Mouse (Mus musculus) forebrain, embryonic 14.5 days (tissue): ENCODE results near the gene Gm15319. TPM values are rescaled to one million over a fixed set of nuclear protein-coding genes. Genes with fewer than 3 reads are reported as not detected.
"Not testable (repeated sequence)": the region's sequence is repeated elsewhere in the genome, so short reads cannot be mapped to it uniquely, and the experiment has no call there.

ENCODE experiments used
- ATAC-seq: fragments of 200-750 bp; cut with Nextera tagmentation; 2 replicates; pipeline ENCODE4 v1.8.0; 2017; ENCODE audit warnings: mild to moderate bottlenecking, moderate library complexity
- DNase-seq: peaks from one replicate; pipeline ENCODE4 v3.0.0-alpha.2; 2015; ENCODE audit warnings: low spot score
- H3K27ac ChIP-seq: fragments of 300-500 bp; sonication (generic); 2 replicates; pipeline ENCODE4 v1.5.1; 2014; ENCODE audit warnings: low read depth, mild to moderate bottlenecking, control low read depth, low read length, moderate library complexity
- H3K27me3 ChIP-seq: fragments of 300-500 bp; sonication (generic); replicated peaks from 2 replicates; pipeline ENCODE4 v1.6.1; 2014; ENCODE audit warnings: low read length, control low read depth, mixed read lengths; ENCODE audit not compliant: control insufficient read depth, insufficient read depth
- H3K36me3 ChIP-seq: fragments of 300-500 bp; sonication (generic); 2 replicates; pipeline ENCODE4 v1.6.1; 2014; ENCODE audit warnings: low read length, control low read depth; ENCODE audit not compliant: control insufficient read depth, insufficient read depth
- H3K4me1 ChIP-seq: fragments of 300-500 bp; sonication (generic); 2 replicates; pipeline ENCODE4 v1.6.1; 2014; ENCODE audit warnings: antibody characterized with exemption, low read length, control low read depth; ENCODE audit not compliant: control insufficient read depth, insufficient read depth
- H3K4me2 ChIP-seq: fragments of 300-500 bp; sonication (generic); 2 replicates; pipeline ENCODE4 v1.6.1; 2014; ENCODE audit warnings: mild to moderate bottlenecking, control low read depth, low read length
- H3K4me3 ChIP-seq: fragments of 300-500 bp; sonication (generic); 2 replicates; pipeline ENCODE4 v1.5.1; 2014; ENCODE audit warnings: low read depth, low read length, control low read depth
- H3K9ac ChIP-seq: fragments of 300-500 bp; sonication (generic); 2 replicates; pipeline ENCODE4 v1.6.1; 2014; ENCODE audit warnings: mild to moderate bottlenecking, low read length, control low read depth, moderate library complexity
- H3K9me3 ChIP-seq: fragments of 300-500 bp; sonication (generic); replicated peaks from 2 replicates; pipeline ENCODE4 v1.6.1; 2016; ENCODE audit warnings: low read length, control low read depth, mixed read lengths; ENCODE audit not compliant: control insufficient read depth
- WGBS: fragments of 180-500 bp; shearing (Covaris S2); extraction: QIAGEN DNeasy Blood & Tissue Kit; methylation state at CpG from one replicate; pipeline ENCODE4 v1.1.7; 2014; 5-methylcytosine and 5-hydroxymethylcytosine counted together
- polyA plus RNA-seq: library from polyadenylated mRNA; unstranded; fragments of >200 nt; fragmentation: Nextera tagmentation; extraction: Ambion mirVana; gene quantifications from 2 replicates; pipeline ENCODE4 v1.2.1, GENCODE M21; 2014

Gene Gm15319
- polyA plus RNA-seq, 1 experiment from 2014 or later, result 0.14 TPM

DNA sequence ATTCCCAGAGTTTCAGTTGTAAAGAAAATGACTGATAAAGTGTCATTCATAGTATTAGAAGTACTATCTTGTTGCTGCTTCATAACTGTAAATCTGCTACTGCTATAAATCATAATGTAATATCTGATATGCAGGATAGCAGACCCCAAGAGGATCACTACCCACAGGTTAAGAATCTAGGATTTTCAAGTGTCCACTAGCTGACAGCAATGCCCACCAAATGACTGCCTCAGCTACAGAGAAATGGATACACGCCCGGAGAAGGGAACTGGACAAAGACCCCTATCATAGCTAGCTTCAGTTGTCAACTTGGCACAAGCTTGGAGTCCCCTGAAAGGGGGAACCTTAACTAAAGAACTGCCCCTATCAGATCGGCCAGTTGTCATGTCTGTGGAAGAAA lies 18.6 kb upstream of the Gm15319 start:
- ATAC-seq, H3K4me1 ChIP-seq, DNase-seq, H3K4me2 ChIP-seq, H3K27me3 ChIP-seq, H3K36me3 ChIP-seq, H3K9me3 ChIP-seq, H3K27ac ChIP-seq, H3K4me3 ChIP-seq, H3K9ac ChIP-seq: not testable (repeated sequence)
- 94% methylated on average over 2 of the region's 3 CpGs for WGBS

DNA sequence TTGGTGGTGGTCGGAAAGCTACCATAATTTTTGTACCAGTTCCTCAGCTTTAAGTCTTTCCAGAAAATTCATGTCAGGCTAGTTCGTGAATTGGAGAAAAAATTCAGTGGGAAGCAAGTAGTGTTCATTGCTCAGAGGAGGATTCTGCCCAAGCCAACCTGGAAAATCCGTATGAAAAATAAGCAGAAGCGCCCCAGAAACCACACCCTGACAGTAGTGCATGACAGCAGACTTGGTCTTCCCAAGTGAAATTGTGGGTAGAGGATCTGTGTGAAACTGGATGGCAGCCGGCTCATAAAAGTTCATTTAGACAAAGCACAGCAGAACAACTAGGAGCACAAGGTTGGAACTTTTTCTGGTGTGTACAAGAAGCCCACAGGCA lies 18.2 kb upstream of the Gm15319 start:
- not testable (repeated sequence) for H3K9me3 ChIP-seq, H3K36me3 ChIP-seq, H3K27me3 ChIP-seq, H3K4me1 ChIP-seq, ATAC-seq, H3K4me2 ChIP-seq, H3K27ac ChIP-seq, H3K9ac ChIP-seq, H3K4me3 ChIP-seq, DNase-seq
- no CpG with 5 or more reads among the region's 5 CpGs for WGBS

DNA sequence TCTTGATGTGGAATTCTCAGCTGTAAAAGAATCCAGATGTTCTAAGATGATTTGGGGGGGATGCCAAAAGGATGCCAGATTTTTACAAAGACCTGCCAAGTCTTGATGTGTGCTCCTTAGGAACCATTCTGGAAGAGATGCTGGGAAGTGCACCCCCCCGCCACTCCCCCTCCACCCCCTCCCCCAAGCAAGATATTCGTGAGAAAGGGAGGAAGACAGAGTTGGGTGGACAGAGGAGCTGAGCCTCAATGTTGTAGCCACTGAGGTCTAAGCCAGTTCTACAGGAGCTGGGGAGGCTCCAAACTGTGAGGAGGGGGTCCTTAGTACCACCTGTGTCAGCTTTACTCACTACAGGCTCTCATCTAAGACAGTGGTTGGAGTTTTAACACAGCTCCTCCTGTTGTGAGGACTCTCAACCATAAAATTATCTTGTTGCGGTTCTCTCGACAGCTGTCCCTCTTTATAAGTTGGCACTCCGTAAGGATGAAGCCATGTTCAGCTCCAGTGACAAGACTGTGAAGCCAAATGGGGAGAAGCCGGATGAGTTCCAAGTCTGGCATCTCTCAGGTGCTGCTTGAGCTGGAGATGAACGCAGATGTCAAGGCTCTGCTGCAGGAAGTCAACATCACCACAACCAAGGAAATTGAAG lies 17.7 kb upstream of the Gm15319 start:
- not testable (repeated sequence) for H3K9me3 ChIP-seq, H3K4me1 ChIP-seq, H3K9ac ChIP-seq, DNase-seq, H3K4me2 ChIP-seq, H3K36me3 ChIP-seq, H3K4me3 ChIP-seq, H3K27ac ChIP-seq, H3K27me3 ChIP-seq
- peak; percentile 61 for ATAC-seq
- WGBS, result 85% methylated on average over 7 of the region's 7 CpGs

DNA sequence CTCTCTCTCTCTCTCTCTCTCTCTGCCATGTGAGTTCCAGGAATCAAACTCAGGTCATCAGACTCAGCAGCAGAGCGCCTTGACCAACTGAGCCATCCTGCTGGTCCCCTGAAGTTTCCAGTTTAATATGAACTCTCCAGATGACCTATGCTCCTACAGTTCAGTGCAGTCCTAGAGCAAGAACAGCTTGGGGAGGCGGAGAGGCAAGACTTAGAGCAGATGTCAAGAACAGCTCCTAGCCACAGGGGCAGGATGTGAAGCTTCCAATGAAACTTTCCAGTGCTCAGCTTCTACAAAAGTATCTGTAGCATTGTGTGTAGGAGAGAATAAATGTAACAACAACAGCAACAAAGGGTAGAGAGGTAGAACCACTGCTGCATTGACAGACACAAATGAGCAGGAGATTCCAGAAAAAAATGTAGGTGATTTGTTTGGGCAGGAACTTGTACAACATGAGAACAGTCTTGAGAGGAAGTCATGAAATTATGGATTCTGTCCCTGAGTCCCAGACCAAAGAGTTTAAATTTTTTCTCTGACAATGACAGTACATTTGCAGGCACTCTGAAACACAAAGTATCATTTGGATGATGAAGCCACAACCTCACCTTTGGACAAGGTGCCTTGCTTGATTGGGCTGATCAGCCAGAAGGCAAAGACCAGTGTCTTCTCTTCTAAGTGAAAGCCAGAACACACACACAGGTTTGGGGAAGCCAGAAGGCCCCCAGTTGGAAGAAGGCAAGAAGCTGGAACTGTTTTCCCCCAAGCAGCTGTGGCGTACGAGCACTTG lies 16.8 kb upstream of the Gm15319 start:
- not testable (repeated sequence) for H3K27ac ChIP-seq, DNase-seq, H3K36me3 ChIP-seq, H3K4me3 ChIP-seq, H3K27me3 ChIP-seq, ATAC-seq, H3K4me1 ChIP-seq, H3K4me2 ChIP-seq, H3K9ac ChIP-seq, H3K9me3 ChIP-seq
- no CpG with 5 or more reads among the region's 4 CpGs for WGBS

DNA sequence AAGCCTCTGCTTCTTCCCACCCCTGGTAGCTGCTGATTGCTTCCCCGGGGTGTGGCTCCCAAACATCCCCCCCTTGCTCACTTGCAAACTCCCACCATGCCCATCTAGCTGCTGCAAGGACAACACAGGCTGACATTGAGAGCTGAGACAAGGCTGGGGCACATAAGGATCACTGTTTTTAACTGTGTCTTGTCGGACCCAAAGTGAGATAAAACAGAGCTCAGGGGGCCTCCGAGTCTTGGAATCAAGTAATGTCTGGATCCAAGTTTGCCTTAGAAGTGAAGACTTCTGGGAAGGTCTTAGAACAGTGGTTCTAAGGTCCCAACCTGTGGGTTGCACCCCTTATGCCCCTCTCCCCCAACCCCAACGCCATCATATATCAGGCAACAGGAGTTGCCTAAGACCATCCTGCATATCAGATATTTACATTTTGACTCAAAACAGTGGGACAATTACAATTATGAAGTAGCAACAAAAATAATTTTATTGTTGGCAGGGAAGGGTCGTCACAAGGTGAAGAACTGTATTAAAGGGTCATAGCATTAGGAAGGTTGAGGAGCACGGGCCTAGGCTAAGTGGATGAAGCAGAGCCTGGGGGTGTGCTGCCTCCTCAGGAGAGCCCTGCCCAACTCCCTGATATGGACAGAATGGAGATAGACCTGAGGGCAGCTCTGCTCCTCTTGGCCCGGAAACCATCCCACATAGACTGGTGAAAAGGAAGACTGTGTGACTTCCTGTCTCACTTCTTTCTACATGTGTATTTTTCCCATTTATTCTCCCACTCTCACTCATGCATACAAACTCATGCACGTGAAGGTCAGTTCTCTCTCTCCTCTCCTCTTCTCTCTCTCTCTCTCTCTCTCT lies 16.0 kb upstream of the Gm15319 start:
- H3K4me3 ChIP-seq, DNase-seq, H3K4me1 ChIP-seq, H3K9ac ChIP-seq, H3K36me3 ChIP-seq, H3K27me3 ChIP-seq, H3K4me2 ChIP-seq, H3K27ac ChIP-seq, H3K9me3 ChIP-seq: not testable (repeated sequence)
- ATAC-seq, result peak; percentile 61; the same call in 1 of the 2 replicates
- WGBS, result 83% methylated on average over 4 of the region's 8 CpGs

DNA sequence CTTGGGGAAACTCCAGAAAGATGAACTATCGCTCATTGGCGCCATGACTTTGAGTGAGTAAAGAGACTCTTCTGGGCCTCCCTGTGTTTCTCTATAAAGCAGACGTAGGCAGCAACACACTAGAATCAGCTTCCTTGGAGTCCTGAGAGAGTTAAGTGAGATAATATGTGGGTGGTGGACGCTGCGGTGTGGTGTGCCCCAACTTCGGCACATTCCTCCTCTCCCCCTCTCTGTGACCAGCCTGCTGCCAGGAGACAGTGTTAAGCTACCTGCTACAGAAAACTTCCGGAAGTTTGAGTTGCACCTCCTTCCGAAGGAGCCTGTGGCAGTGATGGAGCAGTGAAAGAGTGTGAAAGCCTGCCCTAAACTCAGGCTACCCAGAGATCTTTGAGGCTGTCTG lies 15.3 kb upstream of the Gm15319 start:
- not testable (repeated sequence) for DNase-seq, H3K9ac ChIP-seq, H3K36me3 ChIP-seq, H3K4me3 ChIP-seq, H3K4me2 ChIP-seq, H3K27me3 ChIP-seq, H3K9me3 ChIP-seq, H3K27ac ChIP-seq, H3K4me1 ChIP-seq, ATAC-seq
- WGBS, result 79% methylated on average over 4 of the region's 8 CpGs

DNA sequence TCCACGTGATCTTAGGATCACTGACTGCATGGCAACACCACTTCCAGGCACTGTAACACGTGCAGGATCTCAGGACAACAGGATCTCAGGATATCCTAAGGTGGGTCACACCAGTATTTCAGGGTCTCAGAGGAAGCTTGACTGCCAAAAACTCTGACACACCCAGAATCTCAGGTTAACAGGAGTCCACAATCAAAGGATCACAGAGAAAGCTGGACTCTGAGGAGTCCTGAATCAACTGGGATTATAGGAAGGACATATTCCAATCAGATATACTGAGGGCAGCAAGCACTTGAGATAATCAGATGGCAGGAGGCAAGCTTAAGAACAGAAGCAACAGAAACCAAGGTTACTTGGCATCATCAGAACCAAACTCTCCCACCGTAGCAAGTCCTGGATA lies 12.7 kb upstream of the Gm15319 start:
- ATAC-seq, H3K9me3 ChIP-seq, H3K4me3 ChIP-seq, H3K4me1 ChIP-seq, H3K36me3 ChIP-seq, DNase-seq, H3K27ac ChIP-seq, H3K27me3 ChIP-seq, H3K9ac ChIP-seq, H3K4me2 ChIP-seq: not testable (repeated sequence)
- no CpG with 5 or more reads among the region's 3 CpGs for WGBS

DNA sequence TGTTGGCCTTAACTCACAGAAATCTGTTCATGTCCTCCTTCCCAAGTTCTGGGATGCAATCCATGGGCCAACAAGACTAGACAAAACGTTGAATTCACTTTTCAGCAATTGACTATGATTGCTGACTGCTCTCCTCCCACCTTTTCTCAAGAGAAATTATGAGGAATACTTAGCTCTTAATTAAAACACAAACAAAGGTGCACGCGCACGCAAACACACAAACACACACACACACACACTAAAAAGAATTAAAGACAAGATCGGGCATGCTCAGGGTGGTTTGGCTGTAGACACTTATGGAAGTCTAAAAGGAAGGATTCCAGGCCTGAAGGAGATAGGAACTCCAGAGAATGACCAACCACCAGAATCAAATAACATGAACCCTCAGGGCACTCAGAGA lies 6.6 kb downstream of the Gm15319 start:
- not testable (repeated sequence) for H3K4me3 ChIP-seq, H3K4me2 ChIP-seq, ATAC-seq, H3K9me3 ChIP-seq, H3K4me1 ChIP-seq, H3K9ac ChIP-seq, H3K27ac ChIP-seq, H3K36me3 ChIP-seq, H3K27me3 ChIP-seq, DNase-seq
- WGBS, result 81% methylated on average over 5 of the region's 5 CpGs
